Mouse (Mus musculus) myocyte (in vitro differentiated cells): ENCODE data around the gene Scn4a.
"Not testable (repeated sequence)": the region's sequence is repeated elsewhere in the genome, so short reads cannot be mapped to it uniquely, and the experiment has no call there.

ENCODE experiments used
- CEBPB ChIP-seq: IDR thresholded peaks from 2 replicates; pipeline ENCODE4 v1.6.1; 2011; ENCODE audit warnings: mild to moderate bottlenecking, moderate library complexity; ENCODE audit not compliant: poor library complexity, insufficient read depth, severe bottlenecking
- E2F4 ChIP-seq: IDR thresholded peaks from one replicate; pipeline ENCODE4 v1.6.1; 2011; ENCODE audit warnings: mild to moderate bottlenecking, control low read depth, moderate library complexity; ENCODE audit not compliant: insufficient read depth
- MAX ChIP-seq: IDR thresholded peaks from one replicate; pipeline ENCODE4 v1.6.1; 2011; ENCODE audit warnings: low read depth, mild to moderate bottlenecking, control low read depth
- MYOG ChIP-seq, 3 experiments: IDR thresholded peaks; one replicate each; pipeline ENCODE4 v1.6.1; 2011; ENCODE audit warnings: control low read depth in 2 of 3, low read depth in 2 of 3, mild to moderate bottlenecking in 2 of 3; ENCODE audit not compliant: insufficient read length in 2 of 3, control insufficient read depth in 1 of 3, insufficient read depth in 1 of 3
- POLR2A ChIP-seq: IDR thresholded peaks from one replicate; pipeline ENCODE4 v1.6.1; 2011; ENCODE audit warnings: low read depth, mild to moderate bottlenecking, control low read depth, moderate library complexity; ENCODE audit not compliant: insufficient read length
- POLR2AphosphoS2 ChIP-seq: IDR thresholded peaks from one replicate; pipeline ENCODE4 v1.6.1; 2011; ENCODE audit warnings: low read depth, control low read depth; ENCODE audit not compliant: insufficient read length
- REST ChIP-seq: IDR thresholded peaks from one replicate; pipeline ENCODE4 v1.6.1; 2011; ENCODE audit warnings: mild to moderate bottlenecking, control low read depth, moderate library complexity; ENCODE audit not compliant: insufficient read depth, insufficient read length
- SRF ChIP-seq: IDR thresholded peaks from one replicate; pipeline ENCODE4 v1.6.1; 2011; ENCODE audit warnings: low read depth; ENCODE audit not compliant: control insufficient read depth, insufficient read length
- TCF12 ChIP-seq: IDR thresholded peaks from one replicate; pipeline ENCODE4 v1.6.1; 2011; ENCODE audit warnings: mild to moderate bottlenecking, control low read depth; ENCODE audit not compliant: poor library complexity, insufficient read depth, severe bottlenecking
- TCF3 ChIP-seq: IDR thresholded peaks from one replicate; pipeline ENCODE4 v1.6.1; 2011; ENCODE audit warnings: low read depth, control low read depth; ENCODE audit not compliant: insufficient read length
- USF1 ChIP-seq: IDR thresholded peaks from one replicate; pipeline ENCODE4 v1.6.1; 2011; ENCODE audit warnings: low read depth, mild to moderate bottlenecking, control low read depth, moderate library complexity

DNA sequence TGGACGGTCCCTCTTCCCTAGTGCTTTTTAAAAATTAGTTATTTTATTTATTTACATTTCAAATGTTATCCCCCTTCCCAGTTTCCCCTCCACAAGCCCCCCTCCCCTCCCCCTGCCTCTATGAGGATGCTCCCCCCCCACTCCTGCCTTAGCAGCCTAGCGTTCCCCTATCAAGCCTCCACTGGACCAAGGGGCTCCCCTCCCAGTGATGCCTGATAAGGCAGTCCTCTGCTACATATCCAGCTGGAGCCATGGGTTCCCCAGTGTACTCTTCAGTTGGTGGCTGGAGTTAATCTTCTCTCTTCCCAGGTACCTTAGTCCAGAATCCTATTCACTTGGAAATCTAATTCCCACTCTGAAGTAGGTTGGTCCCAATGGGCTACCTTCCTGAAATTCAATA, 41.0 kb upstream of the Scn4a start:
- not testable (repeated sequence) for TF ChIP-seq POLR2A; MAX; REST; USF1; TCF3; POLR2AphosphoS2; TCF12; MYOG (IDR thresholded peaks at IDR 0.05; ENCODE audit: control insufficient read depth in 1 of 3, insufficient read depth in 1 of 3, insufficient read length in 2 of 3, low read depth in 2 of 3); E2F4; CEBPB; SRF
